Mouse (Mus musculus): ENCODE results near the gene Prr3. TPM values are rescaled to one million over a fixed set of nuclear protein-coding genes. Genes with fewer than 3 reads are reported as not detected.

Prr3 gene
- 83.4 to 98.8 TPM (median 91.2 TPM) in 4 replicates for total RNA-seq (2023; ENCODE audit: inconsistent age)

DNA sequence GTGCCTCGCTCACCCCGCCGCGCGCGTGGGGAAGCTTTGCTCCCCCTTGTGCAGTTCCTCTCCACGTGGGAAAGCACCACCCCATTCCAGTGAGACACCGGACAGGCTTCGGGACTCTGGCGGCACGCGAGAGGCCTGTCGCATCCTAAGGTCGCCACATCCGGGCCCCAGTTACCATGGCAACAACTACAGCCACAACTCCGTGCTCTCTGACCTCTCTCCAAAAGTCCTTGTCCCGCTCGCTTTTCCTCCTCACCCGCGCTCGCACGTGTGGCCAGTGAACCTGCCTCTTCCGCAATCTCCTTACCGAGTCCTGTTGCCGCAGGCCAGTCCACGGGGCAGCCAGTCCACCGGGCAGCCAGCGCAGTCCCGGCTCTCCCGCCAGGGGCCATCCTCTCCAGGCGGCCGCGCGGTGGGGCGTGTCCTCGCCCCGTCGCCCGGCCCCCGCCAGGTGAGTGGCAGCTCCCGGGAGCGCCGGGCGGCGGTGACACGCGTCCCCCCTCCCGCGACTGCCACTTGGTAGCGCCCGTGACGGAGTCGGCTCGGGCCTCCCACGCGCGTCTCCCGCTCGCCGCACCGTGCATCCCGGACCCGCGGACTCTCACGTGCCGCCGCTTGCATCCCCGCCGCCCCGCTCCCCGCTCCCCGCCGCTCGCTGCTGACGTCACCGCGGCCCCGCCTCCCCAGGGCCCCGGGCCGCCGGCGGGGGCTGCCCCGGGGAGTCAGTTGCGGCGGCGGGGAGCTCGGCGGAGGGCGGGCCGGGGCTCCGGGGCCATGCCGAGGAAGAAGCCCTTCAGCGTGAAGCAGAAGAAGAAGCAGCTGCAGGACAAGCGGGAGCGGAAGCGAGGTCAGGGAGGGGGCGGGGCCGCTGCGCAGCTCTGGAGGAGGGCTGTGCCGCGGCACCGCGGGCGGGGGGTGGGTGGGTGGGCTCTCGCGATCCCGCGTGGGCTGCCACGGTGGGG is at the start of gene Prr3, which contains the start of gene Gnl1:
Prr3 (minus strand) TSS at position 836 of the 962 bp plus-strand sequence.
Gnl1 (plus strand) TSS at position 451 of the 962 bp plus-strand sequence.

DNA sequence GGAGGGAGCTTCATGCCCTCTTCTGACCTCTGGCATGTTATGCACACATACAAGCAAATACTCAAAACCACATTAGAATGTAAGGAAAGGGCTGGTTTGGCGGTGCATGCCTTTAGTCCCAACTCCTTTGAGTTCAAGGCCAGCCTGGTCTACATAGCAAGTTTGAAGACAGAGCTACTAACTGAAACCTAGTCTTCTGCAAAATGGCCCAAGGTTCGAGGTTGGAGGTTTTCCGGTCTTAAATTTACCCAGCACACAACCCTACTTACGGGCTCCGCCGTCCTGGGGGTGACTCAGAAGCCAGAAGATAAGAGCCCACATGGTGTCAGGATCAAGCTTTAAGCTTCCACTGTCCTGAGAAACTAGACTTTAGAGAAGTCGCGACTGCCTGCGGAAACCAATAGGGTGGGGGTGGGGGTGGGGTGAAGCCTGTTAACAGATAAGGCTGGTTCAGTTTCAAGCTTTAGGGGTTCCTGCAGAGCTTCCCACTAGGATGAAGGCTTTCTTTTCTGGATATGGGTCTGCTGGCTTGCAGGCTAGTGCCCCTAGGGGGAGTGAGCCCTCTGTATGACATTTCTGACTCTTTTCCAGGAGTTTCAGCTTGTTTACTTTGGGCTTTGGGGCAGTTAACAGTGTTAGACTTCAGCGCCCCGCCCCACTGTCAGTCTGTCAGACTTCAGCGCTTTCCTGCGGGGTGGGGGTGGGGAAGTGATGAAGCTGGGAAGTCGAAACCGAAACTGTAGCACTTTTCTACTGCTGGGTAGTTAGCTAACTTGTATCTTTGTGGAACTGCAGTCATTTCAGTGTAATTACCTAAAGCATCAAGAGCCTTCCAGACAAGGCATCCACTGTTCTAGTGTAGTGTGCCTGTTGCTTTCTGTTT is 40.4 kb upstream of the Prr3 start, which contains the start of gene H2-T24:
H2-T24 (minus strand) TSS at position 370 of the 883 bp plus-strand sequence.

GRCm38 (mm10) chr17:35969418-35970389 is 10.3 kb downstream of the Prr3 start, which contains the start of gene Abcf1:
Abcf1 (minus strand) TSS chr17:35969761.

Other genes with a start within 250 kb of the Prr3 start
- gene Ier3, start 158.6 kb downstream of the Prr3 start, total RNA-seq (2023; ENCODE audit: inconsistent age): 0.63 to 0.99 TPM (median 0.78 TPM) in 3 of 4 replicates, not detected in the other
- gene Flot1, start 157.0 kb downstream of the Prr3 start, total RNA-seq (2023; ENCODE audit: inconsistent age): 16.0 to 20.9 TPM (median 18.6 TPM) in 4 replicates
- 262 to 275 TPM (median 274 TPM) in 4 replicates for gene Tubb5, start 141.9 kb downstream of the Prr3 start, total RNA-seq (2023; ENCODE audit: inconsistent age)
- 71.4 to 86.6 TPM (median 79.7 TPM) in 4 replicates for gene Mdc1, start 138.7 kb downstream of the Prr3 start, total RNA-seq (2023; ENCODE audit: inconsistent age)
- 80.2 to 95.7 TPM (median 86.5 TPM) in 4 replicates for gene Nrm, start 118.9 kb downstream of the Prr3 start, total RNA-seq (2023; ENCODE audit: inconsistent age)
- gene Ppp1r18, start 114.6 kb downstream of the Prr3 start, total RNA-seq (2023; ENCODE audit: inconsistent age): 209 to 233 TPM (median 217 TPM) in 4 replicates
- gene Dhx16, start 100.4 kb downstream of the Prr3 start, total RNA-seq (2023; ENCODE audit: inconsistent age): 103 to 128 TPM (median 115 TPM) in 4 replicates
- 16.2 to 22.4 TPM (median 19.8 TPM) in 4 replicates for gene 2310061I04Rik, start 82.8 kb downstream of the Prr3 start, total RNA-seq (2023; ENCODE audit: inconsistent age)
- 14.7 to 21.4 TPM (median 18.2 TPM) in 4 replicates for gene Atat1, start 70.2 kb downstream of the Prr3 start, total RNA-seq (2023; ENCODE audit: inconsistent age)
- gene Mrps18b, start 63.8 kb downstream of the Prr3 start, total RNA-seq (2023; ENCODE audit: inconsistent age): 69.7 to 78.6 TPM (median 73.2 TPM) in 4 replicates
- gene Ppp1r10, start 63.8 kb downstream of the Prr3 start, total RNA-seq (2023; ENCODE audit: inconsistent age): 159 to 172 TPM (median 168 TPM) in 4 replicates
- gene Abcf1, start 10.5 kb downstream of the Prr3 start, total RNA-seq (2023; ENCODE audit: inconsistent age): 114 to 128 TPM (median 125 TPM) in 4 replicates
- 72.2 to 88.6 TPM (median 80.9 TPM) in 4 replicates for gene Gnl1, start 385 bp downstream of the Prr3 start, total RNA-seq (2023; ENCODE audit: inconsistent age)
- 41.2 to 56.0 TPM (median 48.9 TPM) in 4 replicates for gene H2-T24, start 40.3 kb upstream of the Prr3 start, total RNA-seq (2023; ENCODE audit: inconsistent age)
- 313 to 352 TPM (median 345 TPM) in 4 replicates for gene H2-T23, start 52.6 kb upstream of the Prr3 start, total RNA-seq (2023; ENCODE audit: inconsistent age)
- gene H2-T22, start 62.5 kb upstream of the Prr3 start, total RNA-seq (2023; ENCODE audit: inconsistent age): 87.9 to 100 TPM (median 90.8 TPM) in 4 replicates
- 0.35 to 1.7 TPM (median 0.96 TPM) in 3 of 4 replicates, not detected in the other for gene Gm6034, start 62.7 kb upstream of the Prr3 start, total RNA-seq (2023; ENCODE audit: inconsistent age)
- 58.1 to 68.2 TPM (median 65.7 TPM) in 4 replicates for gene Gm11127, start 78.1 kb upstream of the Prr3 start, total RNA-seq (2023; ENCODE audit: inconsistent age)
- 0.70 to 2.7 TPM (median 2.0 TPM) in 4 replicates for gene Gm19684, start 141.4 kb upstream of the Prr3 start, total RNA-seq (2023; ENCODE audit: inconsistent age)
- 15.0 to 19.5 TPM (median 18.6 TPM) in 4 replicates for gene Gm7030, start 149.2 kb upstream of the Prr3 start, total RNA-seq (2023; ENCODE audit: inconsistent age)
- gene Gm8909, start 188.3 kb upstream of the Prr3 start, total RNA-seq (2023; ENCODE audit: inconsistent age): 0.93 TPM in 1 of 4 replicates, not detected in the others
- gene H2-T3, start 210.1 kb upstream of the Prr3 start, total RNA-seq (2023; ENCODE audit: inconsistent age): not detected in 4 replicates

Measured in B cell, adult (primary cell).